Mouse (Mus musculus): Measurements from ENCODE around the gene Mast4.

DNA sequence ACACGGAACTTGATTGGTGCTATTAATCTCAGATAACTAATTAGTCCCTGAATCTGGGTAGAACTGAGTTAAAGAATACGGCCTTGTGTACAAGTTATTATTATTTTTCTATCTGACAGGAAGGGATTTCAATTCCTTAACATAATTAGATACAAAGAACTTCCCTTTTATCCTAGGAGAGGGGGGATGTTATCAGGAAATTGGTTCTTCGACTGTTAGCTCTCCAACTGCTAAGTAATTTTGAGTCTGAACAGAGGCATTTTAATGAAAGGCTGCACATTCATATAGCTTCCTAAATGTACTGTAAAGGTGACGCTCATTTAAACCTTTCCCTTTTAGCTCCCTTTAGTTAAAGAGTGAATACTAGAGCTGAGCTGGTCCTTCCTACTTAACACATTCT is 516.0 kb downstream of the Mast4 start:
- no peak for TF ChIP-seq CTCF (IDR thresholded peaks at IDR 0.05; ENCODE audit: low read depth, low read length)
- TF ChIP-seq POLR2A (IDR thresholded peaks at IDR 0.05; ENCODE audit: extremely low read depth, insufficient read depth, low read length): no peak
